Mouse (Mus musculus) stomach, embryonic 15.5 days (tissue): ENCODE results near the gene Wdsub1. TPM values are rescaled to one million over a fixed set of nuclear protein-coding genes. Genes with fewer than 3 reads are reported as not detected.
A peak's percentile ranks its signal among the peaks of the same experiment; 100 is the strongest.
"Not testable (repeated sequence)": the region's sequence is repeated elsewhere in the genome, so short reads cannot be mapped to it uniquely, and the experiment has no call there.

Experiments
- ATAC-seq: fragments of 200-750 bp; cut with Nextera tagmentation; 2 replicates; pipeline ENCODE4 v1.8.0; 2017; ENCODE audit warnings: low read depth, moderate number of reproducible peaks, moderate TSS enrichment; ENCODE audit not compliant: insufficient read depth, low FRiP score
- H3K27ac ChIP-seq: fragments of 300-500 bp; sonication (generic); 2 replicates; pipeline ENCODE4 v1.5.1; 2015; ENCODE audit warnings: mild to moderate bottlenecking, inconsistent platforms
- H3K27me3 ChIP-seq: fragments of 300-500 bp; sonication (generic); replicated peaks from 2 replicates; pipeline ENCODE4 v1.6.1; 2015; ENCODE audit warnings: inconsistent platforms
- H3K36me3 ChIP-seq: fragments of 300-500 bp; sonication (generic); 2 replicates; pipeline ENCODE4 v1.6.1; 2015; ENCODE audit warnings: inconsistent platforms
- H3K4me1 ChIP-seq: fragments of 300-500 bp; sonication (generic); 2 replicates; pipeline ENCODE4 v1.6.1; 2015; ENCODE audit warnings: inconsistent platforms
- H3K4me2 ChIP-seq: fragments of 300-500 bp; sonication (generic); 2 replicates; pipeline ENCODE4 v1.6.1; 2015; ENCODE audit warnings: mild to moderate bottlenecking, inconsistent platforms
- H3K4me3 ChIP-seq: fragments of 300-500 bp; sonication (generic); replicated peaks from 2 replicates; pipeline ENCODE4 v1.5.1; 2015; ENCODE audit warnings: inconsistent platforms
- H3K9ac ChIP-seq: fragments of 300-500 bp; sonication (generic); 2 replicates; pipeline ENCODE4 v1.6.1; 2015; ENCODE audit warnings: inconsistent platforms
- H3K9me3 ChIP-seq: fragments of 300-500 bp; sonication (generic); 2 replicates; pipeline ENCODE4 v1.6.1; 2016; ENCODE audit warnings: inconsistent platforms
- WGBS: fragments of 180-500 bp; shearing (Covaris S2); methylation state at CpG from one replicate; pipeline ENCODE4 v1.1.7; 2015; 5-methylcytosine and 5-hydroxymethylcytosine counted together
- polyA plus RNA-seq: library from polyadenylated mRNA; unstranded; fragments of >200 nt; fragmentation: Nextera tagmentation; extraction: Ambion mirVana; gene quantifications from 2 replicates; pipeline ENCODE4 v1.2.1, GENCODE M21; 2015

Wdsub1 gene
- polyA plus RNA-seq, 1 experiment from 2014 or later = 30.0 TPM

- Histone ChIP-seq H3K9ac (no peak overlapping the region), H3K36me3 (no peaks in the 10 kb centered on the region), H3K4me3 (no peak overlapping the region), H3K9me3 (no peaks in the 10 kb centered on the region), H3K27ac (no peak overlapping the region), H3K4me2 (no peak overlapping the region), H3K4me1 (no peaks in the 10 kb centered on the region), H3K27me3 (no peaks in the 10 kb centered on the region)
- WGBS = 81% methylated on average over 4 of the region's 4 CpGs
- no peak for ATAC-seq
Observed at GRCm38 (mm10) chr2:59877335-59877734, 5.1 kb downstream of the Wdsub1 start.

GRCm38 (mm10) chr2:59876482-59876881, 5.9 kb downstream of the Wdsub1 start:
- H3K36me3 ChIP-seq = 0 out of 2 replicates have a peak, but pooled peaks cover 3% of the 10 kb centered on the region
- H3K9me3 ChIP-seq = no peaks in the 10 kb centered on the region
- H3K27ac ChIP-seq = no peak overlapping the region
- no peaks in the 10 kb centered on the region for H3K27me3 ChIP-seq
- H3K4me2 ChIP-seq = no peak overlapping the region
- ATAC-seq = no peak
- no peak overlapping the region for H3K9ac ChIP-seq
- H3K4me1 ChIP-seq = no peaks in the 10 kb centered on the region
- WGBS = 89% methylated on average over 15 of the region's 15 CpGs
- no peak overlapping the region for H3K4me3 ChIP-seq

GRCm38 (mm10) chr2:59870526-59870925, 11.9 kb downstream of the Wdsub1 start:
- H3K36me3 ChIP-seq = 0 out of 2 replicates have a peak, but pooled peaks cover 3% of the 10 kb centered on the region
- no peak overlapping the region for H3K9ac ChIP-seq
- 87% methylated on average over 6 of the region's 6 CpGs for WGBS
- no peak overlapping the region for H3K4me3 ChIP-seq
- H3K9me3 ChIP-seq = no peaks in the 10 kb centered on the region
- no peak overlapping the region for H3K27ac ChIP-seq
- no peaks in the 10 kb centered on the region for H3K27me3 ChIP-seq
- no peaks in the 10 kb centered on the region for H3K4me1 ChIP-seq
- H3K4me2 ChIP-seq = no peak overlapping the region
- ATAC-seq = no peak

GRCm38 (mm10) chr2:59862618-59863017, 19.8 kb downstream of the Wdsub1 start:
- no peak overlapping the region for H3K4me3 ChIP-seq
- no peaks in the 10 kb centered on the region for H3K27me3 ChIP-seq
- no peak overlapping the region for H3K9ac ChIP-seq
- ATAC-seq = no peak
- H3K4me1 ChIP-seq = no peaks in the 10 kb centered on the region
- no peaks in the 10 kb centered on the region for H3K9me3 ChIP-seq
- no peaks in the 10 kb centered on the region for H3K36me3 ChIP-seq
- 90% methylated on average over 6 of the region's 6 CpGs for WGBS
- H3K27ac ChIP-seq = no peak overlapping the region
- no peak overlapping the region for H3K4me2 ChIP-seq

GRCm38 (mm10) chr2:59854363-59854762, 28.0 kb downstream of the Wdsub1 start:
- H3K9ac ChIP-seq = no peak overlapping the region
- H3K27me3 ChIP-seq = no peaks in the 10 kb centered on the region
- H3K36me3 ChIP-seq = 0 out of 2 replicates have a peak, but pooled peaks cover 5% of the 10 kb centered on the region
- H3K27ac ChIP-seq = no peak overlapping the region
- WGBS = 88% methylated on average over 9 of the region's 9 CpGs
- H3K9me3 ChIP-seq = no peaks in the 10 kb centered on the region
- H3K4me1 ChIP-seq = no peaks in the 10 kb centered on the region
- no peak for ATAC-seq
- no peak overlapping the region for H3K4me2 ChIP-seq
- H3K4me3 ChIP-seq = no peak overlapping the region

- Histone ChIP-seq H3K27ac (no peak overlapping the region), H3K4me3 (no peak overlapping the region), H3K4me2 (no peak overlapping the region), H3K4me1 (no peaks in the 10 kb centered on the region), H3K27me3 (no peaks in the 10 kb centered on the region), H3K36me3 (0 out of 2 replicates have a peak, but pooled peaks cover 5% of the 10 kb centered on the region), H3K9ac (no peak overlapping the region), H3K9me3 (no peaks in the 10 kb centered on the region)
- 89% methylated on average over 10 of the region's 10 CpGs for WGBS
- ATAC-seq = no peak
Observed at GRCm38 (mm10) chr2:59853543-59853942, 28.8 kb downstream of the Wdsub1 start.

- Histone ChIP-seq H3K36me3 (0 out of 2 replicates have a peak, but pooled peaks cover 5% of the 10 kb centered on the region), H3K4me1 (no peaks in the 10 kb centered on the region), H3K27ac (no peak overlapping the region), H3K27me3 (no peaks in the 10 kb centered on the region), H3K9me3 (no peaks in the 10 kb centered on the region), H3K9ac (no peak overlapping the region), H3K4me3 (no peak overlapping the region), H3K4me2 (no peak overlapping the region)
- 90% methylated on average over 11 of the region's 11 CpGs for WGBS
- ATAC-seq = no peak
Observed at GRCm38 (mm10) chr2:59852916-59853315, 29.5 kb downstream of the Wdsub1 start.

GRCm38 (mm10) chr2:59851885-59852284, 30.5 kb downstream of the Wdsub1 start:
- not testable (repeated sequence) for H3K4me1 ChIP-seq, ATAC-seq, H3K4me2 ChIP-seq, H3K36me3 ChIP-seq, H3K9me3 ChIP-seq, H3K27ac ChIP-seq, H3K9ac ChIP-seq, H3K27me3 ChIP-seq, H3K4me3 ChIP-seq
- 75% methylated on average over 5 of the region's 5 CpGs for WGBS

- Histone ChIP-seq H3K9me3 (no peaks in the 10 kb centered on the region), H3K27me3 (no peaks in the 10 kb centered on the region), H3K36me3 (peaks cover 17% of the 10 kb centered on the region), H3K4me2 (no peak overlapping the region), H3K9ac (no peak overlapping the region), H3K4me1 (peaks cover 3% of the 10 kb centered on the region; the same call in 1 of the 2 replicates), H3K4me3 (no peak overlapping the region), H3K27ac (no peak overlapping the region)
- WGBS = 92% methylated on average over 6 of the region's 6 CpGs
- no peak for ATAC-seq
Observed at GRCm38 (mm10) chr2:59843848-59844247, 38.5 kb downstream of the Wdsub1 start.

- no peak overlapping the region for H3K4me2 ChIP-seq
- no peaks in the 10 kb centered on the region for H3K9me3 ChIP-seq
- no peak overlapping the region for H3K4me3 ChIP-seq
- WGBS = 87% methylated on average over 21 of the region's 21 CpGs
- H3K4me1 ChIP-seq = peaks cover 3% of the 10 kb centered on the region; the same call in 1 of the 2 replicates
- peaks cover 17% of the 10 kb centered on the region for H3K36me3 ChIP-seq
- ATAC-seq = no peak
- H3K27ac ChIP-seq = no peak overlapping the region
- H3K9ac ChIP-seq = no peak overlapping the region
- no peaks in the 10 kb centered on the region for H3K27me3 ChIP-seq
Observed at GRCm38 (mm10) chr2:59843156-59843555, 39.2 kb downstream of the Wdsub1 start.

- Histone ChIP-seq H3K4me1 (peaks cover 3% of the 10 kb centered on the region; the same call in 1 of the 2 replicates), H3K27ac (peak overlapping the region; percentile 87), H3K27me3 (no peaks in the 10 kb centered on the region), H3K9me3 (no peaks in the 10 kb centered on the region), H3K9ac (no peak overlapping the region), H3K4me2 (no peak overlapping the region), H3K4me3 (no peak overlapping the region), H3K36me3 (peaks cover 21% of the 10 kb centered on the region)
- no peak for ATAC-seq
- WGBS = 81% methylated on average over 6 of the region's 6 CpGs
Observed at GRCm38 (mm10) chr2:59842556-59843008, 39.8 kb downstream of the Wdsub1 start.

GRCm38 (mm10) chr2:59841944-59842343, 40.4 kb downstream of the Wdsub1 start:
- Histone ChIP-seq H3K27me3 (no peaks in the 10 kb centered on the region), H3K4me3 (no peak overlapping the region), H3K4me2 (peak overlapping the region; percentile 33; the same call in 1 of the 2 replicates), H3K9ac (no peak overlapping the region), H3K36me3 (peaks cover 25% of the 10 kb centered on the region), H3K4me1 (peaks cover 3% of the 10 kb centered on the region; the same call in 1 of the 2 replicates), H3K9me3 (no peaks in the 10 kb centered on the region), H3K27ac (peak overlapping the region; percentile 87)
- no peak for ATAC-seq
- WGBS = 76% methylated on average over 11 of the region's 11 CpGs
